In the genomic region with DNA sequence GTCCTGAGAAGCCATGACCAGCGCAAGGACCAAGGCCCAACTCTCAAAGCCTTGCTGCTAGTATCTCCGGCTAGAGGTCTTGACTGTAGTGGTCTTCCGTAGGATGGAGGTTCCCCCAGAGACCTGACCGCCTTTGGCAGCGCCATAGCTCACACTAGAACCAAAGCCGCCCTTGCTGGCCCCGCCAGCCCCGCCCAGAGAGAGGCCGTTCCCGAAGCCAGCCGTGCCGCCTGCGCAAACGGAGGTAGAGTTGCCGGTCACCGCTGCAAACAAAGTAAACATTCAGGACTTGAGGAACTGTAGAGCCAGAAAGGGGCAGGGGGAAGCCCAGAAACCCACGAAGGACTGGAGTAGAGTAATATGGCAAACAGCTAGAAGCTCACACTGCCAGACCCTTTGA, we compare ENCODE assay signal across 9 mouse cellular contexts. TPM values are rescaled to one million over a fixed set of nuclear protein-coding genes. Genes with fewer than 3 reads are reported as not detected.
DNase-seq lines count a peak whose midpoint lies in the region; ATAC-seq lines count a peak whose summit lies in the region.
"Had no signal": no experiment of that assay in that cellular context is flagged by ENCODE, and none has a peak within 500 bp of the region (broad histone marks: within the 10 kb centered on the region; RNA-seq: fewer than 3 reads in every experiment).

No protein-coding gene starts in this region.

- no peaks in the 10 kb centered on the region for H3K36me3 ChIP-seq in heart, embryonic 13.5 days

- 2% methylated on average over 17 of the region's 17 CpGs for WGBS in heart, embryonic 13.5 days

- H3K27ac ChIP-seq in heart, embryonic 13.5 days (replicated peaks) = no peak overlapping the region

- peak overlapping the region; percentile 72 for H3K4me2 ChIP-seq in heart, embryonic 13.5 days

- no peaks in the 10 kb centered on the region for H3K9me3 ChIP-seq in heart, embryonic 13.5 days

- peak overlapping the region; percentile 70 for H3K9ac ChIP-seq in heart, embryonic 13.5 days

- no peak for ATAC-seq in heart, embryonic 13.5 days (ENCODE audit: extremely low read depth, insufficient number of reproducible peaks, low FRiP score, low TSS enrichment)

- peak overlapping the region; percentile 44 for H3K4me3 ChIP-seq in heart, embryonic 13.5 days

- DNase-seq in embryo, embryonic 11 days = peak; percentile 56
- DNase-seq in kidney, postnatal 10 days = peak; percentile 41
- peak; percentile 28 for DNase-seq in lung, postnatal 14 days
- DNase-seq in urinary bladder, postnatal 25 days (ENCODE audit: low spot score) = peak; percentile 49
- DNase-seq in Muller cell, postnatal 12 days (ENCODE audit: inconsistent ontology term) = no peak
- no peak for DNase-seq in gastrocnemius, adult 8-10 months (ENCODE audit: low spot score in 2 of 2)
- DNase-seq in left cerebral cortex, adult 11 months (ENCODE audit: low spot score) = no peak

- peaks cover 52% of the 10 kb centered on the region for H3K27me3 ChIP-seq in heart, embryonic 13.5 days (replicated peaks)

- peaks cover 19% of the 10 kb centered on the region for H3K4me1 ChIP-seq in heart, embryonic 13.5 days

RNA-seq across cellular contexts. Expression of a gene that starts 5.1 kb away (rescaled TPM):
- polyA plus RNA-seq in heart, embryonic 13.5 days (2015; fragmentation: Nextera tagmentation; extraction: Ambion mirVana) = 0.06 and 0.07 TPM in 2 replicates
- not detected for total RNA-seq in gastrocnemius, adult 8-10 months (2022)
- total RNA-seq: adrenal gland, adult 18-20 months had no signal

RNA-seq across cellular contexts. Expression of a gene that starts 10.5 kb away (rescaled TPM):
- polyA plus RNA-seq in heart, embryonic 13.5 days (2015; fragmentation: Nextera tagmentation; extraction: Ambion mirVana) = 0.45 and 0.56 TPM in 2 replicates
- not detected for total RNA-seq in gastrocnemius, adult 8-10 months (2022)

RNA-seq across cellular contexts. Expression of a gene that starts 24.4 kb away (rescaled TPM):
- polyA plus RNA-seq in heart, embryonic 13.5 days (2015; fragmentation: Nextera tagmentation; extraction: Ambion mirVana) = not detected in 2 replicates
- total RNA-seq in gastrocnemius, adult 8-10 months (2022) = not detected
- total RNA-seq: adrenal gland, adult 18-20 months had no signal

RNA-seq across cellular contexts. Expression of a gene that starts 36.9 kb away (rescaled TPM):
- not detected in 2 replicates for polyA plus RNA-seq in heart, embryonic 13.5 days (2015; fragmentation: Nextera tagmentation; extraction: Ambion mirVana)
- not detected for total RNA-seq in gastrocnemius, adult 8-10 months (2022)

Comparison
In these comparisons a context has a peak if more than half of its experiments do, and no peak if none do; other contexts are left out.
1. DNase-seq: peak in embryo, embryonic 11 days (single experiment), kidney, postnatal 10 days (single experiment), lung, postnatal 14 days (single experiment) and urinary bladder, postnatal 25 days (single experiment); none in Muller cell, postnatal 12 days (single experiment), gastrocnemius, adult 8-10 months (0 of 2) and left cerebral cortex, adult 11 months (single experiment).